Mouse (Mus musculus): ENCODE measurements around the gene Cdkn2b. TPM values are rescaled to one million over a fixed set of nuclear protein-coding genes. Genes with fewer than 3 reads are reported as not detected.

The Cdkn2b gene
- polyA plus RNA-seq, 1 experiment: 1.9 TPM

- TF ChIP-seq CTCF (IDR thresholded peaks at IDR 0.05; ENCODE audit: extremely low read depth, insufficient read depth, insufficient read length, insufficient replicate concordance) (no peak), POLR2A (IDR thresholded peaks at IDR 0.05; ENCODE audit: low read depth, low read length) (no peak)
- 3% methylated on average over 14 of the region's 14 CpGs for WGBS
- H3K27ac ChIP-seq (ENCODE audit: insufficient read depth, low read length): no peak overlapping the region
- no peak overlapping the region for H3K4me3 ChIP-seq (ENCODE audit: extremely low read depth, insufficient read depth, insufficient read length)
- H3K4me1 ChIP-seq (ENCODE audit: control insufficient read depth, insufficient read depth, insufficient read length): peaks cover 6% of the 10 kb centered on the region; the same call in 1 of the 2 replicates
- no peaks in the 10 kb centered on the region for H3K36me3 ChIP-seq (ENCODE audit: control insufficient read depth, insufficient read depth, low read length)
- H3K27me3 ChIP-seq (ENCODE audit: control insufficient read depth, insufficient read depth, low read length): peaks cover 30% of the 10 kb centered on the region
- no peak for DNase-seq (ENCODE audit: low read depth in 1 of 2, low spot score in 2 of 2)
Measured at GRCm38 (mm10) chr4:89274006-89274405, 36.8 kb downstream of the Cdkn2b start.

DNA sequence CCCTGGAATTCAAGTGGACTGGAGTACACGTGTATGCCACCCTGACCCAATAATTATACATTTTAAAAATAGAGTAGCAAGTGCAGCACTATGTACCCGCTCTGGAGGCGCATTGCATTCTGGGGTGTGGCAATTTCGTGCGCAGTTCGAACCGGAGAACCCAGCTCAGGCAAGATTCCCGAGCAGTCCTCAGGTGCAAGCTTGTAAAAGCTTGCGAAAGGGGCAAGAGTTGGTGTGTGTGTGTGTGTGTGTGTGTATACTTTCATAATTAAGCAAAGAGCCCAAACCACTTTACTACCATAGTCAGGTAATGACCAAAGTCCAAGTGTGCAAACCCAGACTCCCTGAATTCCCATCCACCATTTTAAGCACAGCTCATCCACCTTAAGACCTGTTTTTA lies 37.3 kb downstream of the Cdkn2b start:
- H3K27ac ChIP-seq (ENCODE audit: insufficient read depth, low read length): no peak overlapping the region
- TF ChIP-seq POLR2A (IDR thresholded peaks at IDR 0.05; ENCODE audit: low read depth, low read length) (no peak), CTCF (IDR thresholded peaks at IDR 0.05; ENCODE audit: extremely low read depth, insufficient read depth, insufficient read length, insufficient replicate concordance) (no peak)
- WGBS: 6% methylated on average over 9 of the region's 9 CpGs
- no peaks in the 10 kb centered on the region for H3K36me3 ChIP-seq (ENCODE audit: control insufficient read depth, insufficient read depth, low read length)
- peaks cover 6% of the 10 kb centered on the region; the same call in 1 of the 2 replicates for H3K4me1 ChIP-seq (ENCODE audit: control insufficient read depth, insufficient read depth, insufficient read length)
- no peak overlapping the region for H3K4me3 ChIP-seq (ENCODE audit: extremely low read depth, insufficient read depth, insufficient read length)
- H3K27me3 ChIP-seq (ENCODE audit: control insufficient read depth, insufficient read depth, low read length): peaks cover 28% of the 10 kb centered on the region
- no peak for DNase-seq (ENCODE audit: low read depth in 1 of 2, low spot score in 2 of 2)

DNA sequence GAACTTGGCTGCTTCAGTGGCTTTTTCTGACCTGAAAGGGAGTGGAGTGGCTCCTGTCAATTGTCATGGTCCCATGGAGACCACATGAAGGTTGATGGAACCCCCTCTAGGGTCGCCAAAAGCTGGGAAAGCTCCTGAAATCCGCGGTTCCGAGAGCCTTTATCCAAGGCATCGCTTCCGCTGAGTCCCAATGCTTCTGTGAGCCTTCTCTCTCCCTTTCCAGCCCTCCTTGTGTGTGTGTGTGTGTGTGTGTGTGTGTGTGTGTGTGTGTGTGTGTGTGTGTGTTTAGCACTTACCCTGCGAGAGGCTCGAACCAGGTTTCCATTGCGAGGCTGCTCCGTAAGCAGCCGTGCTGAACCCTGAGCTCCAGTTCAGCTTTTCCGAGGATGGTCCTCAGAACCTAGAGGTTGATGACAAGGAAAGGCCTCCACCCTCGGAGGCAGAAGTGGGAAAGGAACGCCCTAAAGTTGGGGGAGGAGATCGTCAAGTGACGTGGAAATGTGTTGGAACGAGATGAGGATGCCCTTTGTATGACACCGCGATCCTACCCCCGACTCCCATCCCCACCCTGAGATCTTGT lies 37.8 kb downstream of the Cdkn2b start:
- DNase-seq (ENCODE audit: low read depth in 1 of 2, low spot score in 2 of 2): no peak
- 9% methylated on average over 20 of the region's 20 CpGs for WGBS
- Histone ChIP-seq H3K4me1 (ENCODE audit: control insufficient read depth, insufficient read depth, insufficient read length) (peaks cover 6% of the 10 kb centered on the region; the same call in 1 of the 2 replicates), H3K4me3 (ENCODE audit: extremely low read depth, insufficient read depth, insufficient read length) (no peak overlapping the region), H3K36me3 (ENCODE audit: control insufficient read depth, insufficient read depth, low read length) (no peaks in the 10 kb centered on the region), H3K27ac (ENCODE audit: insufficient read depth, low read length) (no peak overlapping the region), H3K27me3 (ENCODE audit: control insufficient read depth, insufficient read depth, low read length) (peaks cover 27% of the 10 kb centered on the region)
- no peak for TF ChIP-seq POLR2A (IDR thresholded peaks at IDR 0.05; ENCODE audit: low read depth, low read length)
- no peak for TF ChIP-seq CTCF (IDR thresholded peaks at IDR 0.05; ENCODE audit: extremely low read depth, insufficient read depth, insufficient read length, insufficient replicate concordance)

DNA sequence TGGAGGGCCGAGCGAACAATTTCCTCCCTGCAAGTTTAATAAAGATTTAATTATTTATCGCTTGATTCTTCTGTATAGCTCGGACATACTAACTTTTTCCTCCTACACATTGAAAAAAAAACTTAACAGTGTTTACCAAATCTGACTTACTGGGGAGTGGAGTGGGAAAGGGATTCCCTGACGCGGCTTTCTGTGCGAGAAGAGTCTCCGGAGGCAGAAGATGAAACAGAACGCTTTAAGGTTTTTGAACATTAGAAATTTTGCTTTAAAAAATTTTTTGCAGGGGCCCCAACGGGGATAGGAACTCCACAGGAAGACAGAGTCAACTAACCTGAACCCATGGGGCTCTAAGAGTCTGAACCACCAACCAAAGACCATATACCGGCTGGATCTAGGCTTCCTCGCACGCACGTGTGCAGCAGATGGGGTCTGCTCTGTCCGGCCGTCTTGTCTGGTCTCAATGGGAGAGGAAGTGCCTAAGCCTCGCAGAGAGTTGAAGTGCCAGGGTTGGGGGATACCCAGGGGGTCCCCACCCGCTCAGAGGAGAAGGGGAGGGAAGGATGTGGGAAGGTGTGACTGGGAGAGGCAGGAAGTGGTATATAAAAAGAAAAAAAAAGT lies 38.6 kb downstream of the Cdkn2b start:
- TF ChIP-seq CTCF (IDR thresholded peaks at IDR 0.05; ENCODE audit: extremely low read depth, insufficient read depth, insufficient read length, insufficient replicate concordance): no peak
- TF ChIP-seq POLR2A (IDR thresholded peaks at IDR 0.05; ENCODE audit: low read depth, low read length): no peak
- 7% methylated on average over 18 of the region's 18 CpGs for WGBS
- Histone ChIP-seq H3K36me3 (ENCODE audit: control insufficient read depth, insufficient read depth, low read length) (no peaks in the 10 kb centered on the region), H3K4me1 (ENCODE audit: control insufficient read depth, insufficient read depth, insufficient read length) (peaks cover 6% of the 10 kb centered on the region; the same call in 1 of the 2 replicates), H3K27me3 (ENCODE audit: control insufficient read depth, insufficient read depth, low read length) (peaks cover 22% of the 10 kb centered on the region), H3K27ac (ENCODE audit: insufficient read depth, low read length) (no peak overlapping the region), H3K4me3 (ENCODE audit: extremely low read depth, insufficient read depth, insufficient read length) (no peak overlapping the region)
- no peak for DNase-seq (ENCODE audit: low read depth in 1 of 2, low spot score in 2 of 2)

- no peak overlapping the region for H3K4me3 ChIP-seq (ENCODE audit: extremely low read depth, insufficient read depth, insufficient read length)
- no peak overlapping the region for H3K27ac ChIP-seq (ENCODE audit: insufficient read depth, low read length)
- no peaks in the 10 kb centered on the region for H3K4me1 ChIP-seq (ENCODE audit: control insufficient read depth, insufficient read depth, insufficient read length)
- no peaks in the 10 kb centered on the region for H3K36me3 ChIP-seq (ENCODE audit: control insufficient read depth, insufficient read depth, low read length)
- WGBS: 55% methylated on average over 1 of the region's 1 CpGs
- DNase-seq (ENCODE audit: low read depth in 1 of 2, low spot score in 2 of 2): no peak
- no peak for TF ChIP-seq CTCF (IDR thresholded peaks at IDR 0.05; ENCODE audit: extremely low read depth, insufficient read depth, insufficient read length, insufficient replicate concordance)
- no peak for TF ChIP-seq POLR2A (IDR thresholded peaks at IDR 0.05; ENCODE audit: low read depth, low read length)
- H3K27me3 ChIP-seq (ENCODE audit: control insufficient read depth, insufficient read depth, low read length): no peaks in the 10 kb centered on the region
Measured at GRCm38 (mm10) chr4:89257768-89258167, 53.1 kb downstream of the Cdkn2b start.

Other genes with a start within 250 kb of the Cdkn2b start
- gene Mtap, start 173.9 kb downstream of the Cdkn2b start, polyA plus RNA-seq (2012; rRNA removed): 2.7 and 3.7 TPM in 2 replicates
- 2.5 and 3.6 TPM in 2 replicates for gene Cdkn2a, start 16.4 kb downstream of the Cdkn2b start, polyA plus RNA-seq (2012; rRNA removed)

Measured in spleen, adult 2 months (tissue).